Mouse (Mus musculus) ES-Bruce4 (cell line): Measurements from ENCODE around the gene Wdr49. TPM values are rescaled to one million over a fixed set of nuclear protein-coding genes. Genes with fewer than 3 reads are reported as not detected.
"Not testable (repeated sequence)": the region's sequence is repeated elsewhere in the genome, so short reads cannot be mapped to it uniquely, and the experiment has no call there.

Experiments used
- H3K27ac ChIP-seq: 2 replicates; pipeline ENCODE4 v1.5.1; 2012; ENCODE audit warnings: low read length, inconsistent platforms; ENCODE audit not compliant: insufficient read depth
- H3K27me3 ChIP-seq: 2 replicates; pipeline ENCODE4 v1.6.1; 2012; ENCODE audit warnings: mild to moderate bottlenecking, low read length, inconsistent platforms; ENCODE audit not compliant: control insufficient read depth, poor library complexity, insufficient read depth, severe bottlenecking
- H3K36me3 ChIP-seq: 2 replicates; pipeline ENCODE4 v1.6.1; 2012; ENCODE audit warnings: inconsistent platforms, mild to moderate bottlenecking, low read length, moderate library complexity; ENCODE audit not compliant: control insufficient read depth, poor library complexity, insufficient read depth, severe bottlenecking
- H3K4me1 ChIP-seq: one replicate; pipeline ENCODE4 v1.8.1; 2011; ENCODE audit warnings: low read length; ENCODE audit not compliant: control insufficient read depth, insufficient read depth
- H3K4me3 ChIP-seq: 2 replicates; pipeline ENCODE4 v1.5.1; 2011; ENCODE audit warnings: low read depth, mild to moderate bottlenecking, low read length
- H3K9ac ChIP-seq: 2 replicates; pipeline ENCODE4 v1.6.1; 2012; ENCODE audit warnings: low read depth, mild to moderate bottlenecking, inconsistent platforms; ENCODE audit not compliant: poor library complexity, severe bottlenecking
- H3K9me3 ChIP-seq: replicated peaks from 2 replicates; pipeline ENCODE4 v1.6.1; 2012; ENCODE audit warnings: mild to moderate bottlenecking, low read length, inconsistent platforms; ENCODE audit not compliant: control insufficient read depth, poor library complexity, insufficient read depth, severe bottlenecking
- CTCF ChIP-seq: IDR thresholded peaks from one replicate; pipeline ENCODE4 v1.8.1; 2011; ENCODE audit warnings: low read depth, low read length
- EP300 ChIP-seq: IDR thresholded peaks from 2 replicates; pipeline ENCODE4 v1.6.1; 2011; ENCODE audit warnings: low read depth, low read length; ENCODE audit not compliant: insufficient read depth
- POLR2A ChIP-seq: IDR thresholded peaks from one replicate; pipeline ENCODE4 v1.8.1; 2011; ENCODE audit warnings: low read length; ENCODE audit not compliant: insufficient read depth
- polyA plus RNA-seq: library from polyadenylated mRNA; stranded (reverse); fragments of >200 nt; gene quantifications from 2 replicates; pipeline ENCODE4 v1.2.4, GENCODE M21; 2011; ENCODE audit warnings: low read depth; ENCODE audit not compliant: missing spikeins, insufficient read depth, insufficient read length

Wdr49 gene
- polyA plus RNA-seq, 1 experiment: not detected

GRCm38 (mm10) chr3:75308861-75309260 is 173.1 kb downstream of the Wdr49 start:
- Histone ChIP-seq H3K36me3 (no peaks in the 10 kb centered on the region), H3K4me3 (no peak overlapping the region), H3K9me3 (no peaks in the 10 kb centered on the region), H3K9ac (no peak overlapping the region), H3K27ac (no peak overlapping the region), H3K27me3 (no peaks in the 10 kb centered on the region), H3K4me1 (no peaks in the 10 kb centered on the region)
- TF ChIP-seq EP300 (no peak), POLR2A (no peak), CTCF (no peak)

GRCm38 (mm10) chr3:75308228-75308627 is 173.7 kb downstream of the Wdr49 start:
- H3K9me3 ChIP-seq: no peaks in the 10 kb centered on the region
- no peak overlapping the region for H3K9ac ChIP-seq
- no peak overlapping the region for H3K4me3 ChIP-seq
- no peaks in the 10 kb centered on the region for H3K36me3 ChIP-seq
- no peak overlapping the region for H3K27ac ChIP-seq
- no peaks in the 10 kb centered on the region for H3K27me3 ChIP-seq
- TF ChIP-seq POLR2A: no peak
- TF ChIP-seq EP300: no peak
- no peak for TF ChIP-seq CTCF
- H3K4me1 ChIP-seq: no peaks in the 10 kb centered on the region

- Histone ChIP-seq H3K4me1 (no peaks in the 10 kb centered on the region), H3K27me3 (no peaks in the 10 kb centered on the region), H3K36me3 (no peaks in the 10 kb centered on the region), H3K27ac (no peak overlapping the region), H3K9me3 (no peaks in the 10 kb centered on the region), H3K9ac (no peak overlapping the region), H3K4me3 (no peak overlapping the region)
- TF ChIP-seq EP300: no peak
- TF ChIP-seq CTCF: no peak
- TF ChIP-seq POLR2A: no peak
Measured at GRCm38 (mm10) chr3:75305584-75305983, 176.4 kb downstream of the Wdr49 start.

- Histone ChIP-seq H3K9me3 (no peaks in the 10 kb centered on the region), H3K4me3 (no peak overlapping the region), H3K4me1 (no peaks in the 10 kb centered on the region), H3K27ac (no peak overlapping the region), H3K27me3 (no peaks in the 10 kb centered on the region), H3K36me3 (no peaks in the 10 kb centered on the region), H3K9ac (no peak overlapping the region)
- no peak for TF ChIP-seq CTCF
- no peak for TF ChIP-seq EP300
- TF ChIP-seq POLR2A: no peak
Measured at GRCm38 (mm10) chr3:75304621-75305020, 177.3 kb downstream of the Wdr49 start.

- no peak overlapping the region for H3K27ac ChIP-seq
- TF ChIP-seq CTCF (no peak), EP300 (no peak), POLR2A (no peak)
- H3K9me3 ChIP-seq: no peaks in the 10 kb centered on the region
- H3K9ac ChIP-seq: no peak overlapping the region
- H3K27me3 ChIP-seq: no peaks in the 10 kb centered on the region
- no peaks in the 10 kb centered on the region for H3K4me1 ChIP-seq
- no peak overlapping the region for H3K4me3 ChIP-seq
- H3K36me3 ChIP-seq: no peaks in the 10 kb centered on the region
Measured at GRCm38 (mm10) chr3:75301072-75301471, 180.9 kb downstream of the Wdr49 start.

GRCm38 (mm10) chr3:75299464-75299863 is 182.5 kb downstream of the Wdr49 start:
- not testable (repeated sequence) for H3K9me3 ChIP-seq, H3K4me1 ChIP-seq, H3K36me3 ChIP-seq, H3K27me3 ChIP-seq, H3K9ac ChIP-seq, H3K4me3 ChIP-seq, H3K27ac ChIP-seq

- Histone ChIP-seq H3K36me3 (no peaks in the 10 kb centered on the region), H3K4me1 (no peaks in the 10 kb centered on the region), H3K4me3 (no peak overlapping the region)
Measured at GRCm38 (mm10) chr3:75297758-75298111, 184.2 kb downstream of the Wdr49 start.

More at GRCm38 (mm10) chr3:75297758-75298111, 184.2 kb downstream of the Wdr49 start:
- no peak overlapping the region for H3K9ac ChIP-seq
- TF ChIP-seq EP300: no peak
- no peak for TF ChIP-seq POLR2A
- no peak for TF ChIP-seq CTCF
- H3K27ac ChIP-seq: no peak overlapping the region
- no peaks in the 10 kb centered on the region for H3K9me3 ChIP-seq
- no peaks in the 10 kb centered on the region for H3K27me3 ChIP-seq
